Mouse (Mus musculus): ENCODE results near the gene Ccni. TPM values are rescaled to one million over a fixed set of nuclear protein-coding genes. Genes with fewer than 3 reads are reported as not detected.

Gene Ccni
- total and polyA plus RNA-seq, 3 experiments: 33.4 to 199 (median 83.2) TPM

DNA sequence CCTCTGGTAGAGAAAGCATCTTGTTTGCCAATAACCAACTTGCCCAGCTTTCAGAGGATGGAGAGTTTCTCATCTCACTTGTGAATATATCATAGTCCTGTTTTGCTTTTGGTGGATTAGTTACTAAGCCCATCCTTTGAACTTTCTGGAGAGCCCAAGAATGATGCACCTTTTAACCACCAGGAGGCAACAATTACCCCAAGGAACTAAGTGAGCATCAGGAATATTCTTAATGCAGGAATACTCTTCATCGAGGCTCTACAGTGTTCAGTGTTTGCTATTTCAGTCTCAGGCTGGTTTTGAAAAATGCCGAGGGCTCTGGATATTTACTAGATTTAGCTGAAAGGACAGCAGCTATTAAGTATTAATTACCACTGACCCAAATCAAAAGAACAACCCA is 26.0 kb downstream of the Ccni start:
- Histone ChIP-seq H3K4me1 (ENCODE audit: control insufficient read depth in 1 of 2, insufficient read depth in 2 of 2, low read length in 2 of 2) (no peaks in the 10 kb centered on the region), H3K36me3 (ENCODE audit: control insufficient read depth in 1 of 2, insufficient read depth in 2 of 2, low read length in 2 of 2) (peaks cover 0 to 11% of the 10 kb centered on the region in 2 experiments; a peak in 2 of 4 replicates), H3K4me3 (ENCODE audit: control insufficient read depth in 1 of 2, insufficient read depth in 1 of 2, low read depth in 2 of 2, low read length in 2 of 2) (no peak overlapping the region), H3K27ac (ENCODE audit: control insufficient read depth, low read depth, low read length) (no peak overlapping the region), H3K27me3 (ENCODE audit: control insufficient read depth in 1 of 2, insufficient read depth in 2 of 2, low read length in 2 of 2) (no peaks in the 10 kb centered on the region), H3K79me2 (ENCODE audit: control insufficient read depth, insufficient read depth, low read length, poor library complexity) (no peaks in the 10 kb centered on the region), H3K9ac (ENCODE audit: control insufficient read depth, low read depth, low read length, poor library complexity, severe bottlenecking) (no peak overlapping the region), H3K9me3 (replicated peaks; ENCODE audit: insufficient read depth, low read length) (no peaks in the 10 kb centered on the region)
- TF ChIP-seq SMC3 (IDR thresholded peaks at IDR 0.05; ENCODE audit: low read depth, low read length) (peak; percentile 71), CTCF (IDR thresholded peaks at IDR 0.05 in 2 of 3, conservative IDR thresholded peaks at IDR 0.05 in 1 of 3; ENCODE audit: control insufficient read depth in 1 of 3, insufficient read depth in 1 of 3, low read depth in 2 of 3, low read length in 3 of 3, poor library complexity in 1 of 3, severe bottlenecking in 1 of 3) (peak; percentile 8 to 52 (median 23); a peak in 4 of 6 replicates), MAFK (IDR thresholded peaks at IDR 0.05; ENCODE audit: borderline replicate concordance, low read depth, low read length) (no peak), RAD21 (IDR thresholded peaks at IDR 0.05; ENCODE audit: low read depth, low read length) (peak; percentile 38)
- peak; percentile 34 for DNase-seq (ENCODE audit: low read depth, low spot score)

DNA sequence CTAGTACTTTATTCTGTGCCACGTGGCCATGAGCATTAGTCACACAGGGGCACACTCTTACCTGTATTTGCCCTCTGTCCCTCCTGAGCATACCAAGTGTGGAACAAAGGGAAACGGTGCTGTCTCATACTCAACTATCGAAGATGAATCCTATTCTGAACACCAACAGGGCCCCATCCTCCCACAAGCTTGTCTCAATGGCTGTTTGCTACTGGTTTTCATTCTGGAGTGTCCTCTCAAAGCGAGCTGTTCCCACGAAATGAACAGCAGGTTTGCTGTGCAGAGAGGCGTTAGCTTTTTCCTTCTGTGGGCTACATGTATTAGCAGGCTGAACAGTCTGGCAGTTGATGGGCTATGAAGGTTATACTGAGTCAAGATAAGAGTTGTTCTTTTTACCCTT is 27.7 kb downstream of the Ccni start:
- Histone ChIP-seq H3K79me2 (ENCODE audit: control insufficient read depth, insufficient read depth, low read length, poor library complexity) (no peaks in the 10 kb centered on the region), H3K4me3 (ENCODE audit: control insufficient read depth in 1 of 2, insufficient read depth in 1 of 2, low read depth in 2 of 2, low read length in 2 of 2) (no peak overlapping the region), H3K27me3 (ENCODE audit: control insufficient read depth in 1 of 2, insufficient read depth in 2 of 2, low read length in 2 of 2) (no peaks in the 10 kb centered on the region), H3K9ac (ENCODE audit: control insufficient read depth, low read depth, low read length, poor library complexity, severe bottlenecking) (no peak overlapping the region), H3K4me1 (ENCODE audit: control insufficient read depth in 1 of 2, insufficient read depth in 2 of 2, low read length in 2 of 2) (no peaks in the 10 kb centered on the region), H3K27ac (ENCODE audit: control insufficient read depth, low read depth, low read length) (no peak overlapping the region), H3K36me3 (ENCODE audit: control insufficient read depth in 1 of 2, insufficient read depth in 2 of 2, low read length in 2 of 2) (peaks cover 0 to 3% of the 10 kb centered on the region in 2 experiments; a peak in 2 of 4 replicates), H3K9me3 (replicated peaks; ENCODE audit: insufficient read depth, low read length) (no peaks in the 10 kb centered on the region)
- TF ChIP-seq RCOR1 (IDR thresholded peaks at IDR 0.05; ENCODE audit: low read depth, low read length) (no peak), TBP (IDR thresholded peaks at IDR 0.05; ENCODE audit: low read depth, low read length) (no peak), MAX (IDR thresholded peaks at IDR 0.05; ENCODE audit: low read length) (no peak), CTCF (IDR thresholded peaks at IDR 0.05 in 2 of 3, conservative IDR thresholded peaks at IDR 0.05 in 1 of 3; ENCODE audit: control insufficient read depth in 1 of 3, insufficient read depth in 1 of 3, low read depth in 2 of 3, low read length in 3 of 3, poor library complexity in 1 of 3, severe bottlenecking in 1 of 3) (no peak), MYC (IDR thresholded peaks at IDR 0.05; ENCODE audit: low read depth, low read length) (no peak), MAFK (IDR thresholded peaks at IDR 0.05; ENCODE audit: borderline replicate concordance, low read depth, low read length) (no peak), EP300 (IDR thresholded peaks at IDR 0.05; ENCODE audit: low read depth in 1 of 2, low read length in 2 of 2) (no peak), MAZ (IDR thresholded peaks at IDR 0.05; ENCODE audit: low read depth, low read length) (no peak), ZKSCAN1 (IDR thresholded peaks at IDR 0.05; ENCODE audit: low read depth, low read length) (no peak), USF2 (IDR thresholded peaks at IDR 0.05; ENCODE audit: borderline replicate concordance in 1 of 2, insufficient read depth in 1 of 2, low read depth in 1 of 2, low read length in 2 of 2) (no peak), RAD21 (IDR thresholded peaks at IDR 0.05; ENCODE audit: low read depth, low read length) (no peak), GABPA (IDR thresholded peaks at IDR 0.05; ENCODE audit: low read depth, low read length) (no peak)
- DNase-seq (ENCODE audit: low read depth, low spot score): no peak

DNA sequence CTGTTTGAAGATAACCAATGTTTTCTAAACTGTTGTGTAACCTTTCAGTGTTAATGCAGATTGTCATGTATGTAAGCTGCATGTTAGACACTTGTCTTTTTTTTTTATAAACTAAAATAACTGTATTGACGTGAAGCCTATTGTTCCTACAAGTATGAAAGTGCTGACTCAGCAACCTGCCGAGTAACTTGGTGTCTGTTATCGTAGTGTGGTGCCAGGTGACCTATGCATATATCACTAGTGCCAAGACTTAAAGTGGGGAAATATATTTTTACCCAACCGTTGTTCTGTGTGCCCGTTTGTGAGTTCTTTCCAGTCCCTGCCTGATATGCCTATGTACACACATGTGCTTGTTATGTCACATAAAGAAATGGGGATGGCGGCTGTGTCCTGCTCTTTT is 31.6 kb downstream of the Ccni start:
- Histone ChIP-seq H3K27ac (ENCODE audit: control insufficient read depth, low read depth, low read length) (no peak overlapping the region), H3K9ac (ENCODE audit: control insufficient read depth, low read depth, low read length, poor library complexity, severe bottlenecking) (no peak overlapping the region), H3K79me2 (ENCODE audit: control insufficient read depth, insufficient read depth, low read length, poor library complexity) (no peaks in the 10 kb centered on the region), H3K36me3 (ENCODE audit: control insufficient read depth in 1 of 2, insufficient read depth in 2 of 2, low read length in 2 of 2) (peaks cover 0 to 5% of the 10 kb centered on the region in 2 experiments; a peak in 2 of 4 replicates), H3K9me3 (replicated peaks; ENCODE audit: insufficient read depth, low read length) (no peaks in the 10 kb centered on the region), H3K4me3 (ENCODE audit: control insufficient read depth in 1 of 2, insufficient read depth in 1 of 2, low read depth in 2 of 2, low read length in 2 of 2) (no peak overlapping the region), H3K4me1 (ENCODE audit: control insufficient read depth in 1 of 2, insufficient read depth in 2 of 2, low read length in 2 of 2) (no peaks in the 10 kb centered on the region), H3K27me3 (ENCODE audit: control insufficient read depth in 1 of 2, insufficient read depth in 2 of 2, low read length in 2 of 2) (no peaks in the 10 kb centered on the region)
- DNase-seq (ENCODE audit: low read depth, low spot score): no peak
- no peak for TF ChIP-seq POLR2A (IDR thresholded peaks at IDR 0.05; ENCODE audit: control insufficient read depth in 1 of 2, insufficient read depth in 1 of 2, low read depth in 1 of 2, low read length in 2 of 2, poor library complexity in 1 of 2)
- TF ChIP-seq UBTF (IDR thresholded peaks at IDR 0.05; ENCODE audit: borderline replicate concordance, insufficient read depth, low read depth, low read length): no peak
- peak; percentile 98 for TF ChIP-seq MAFK (IDR thresholded peaks at IDR 0.05; ENCODE audit: borderline replicate concordance, low read depth, low read length)
